Mouse (Mus musculus) cerebellum, adult 9-10 months (tissue): ENCODE results near the gene Ywhag.

Source experiments
- DNase-seq: peaks from one replicate; pipeline ENCODE4 v3.0.0; 2022

Ywhag gene

GRCm38 (mm10) chr5:135910813-135911212 is 23.6 kb downstream of the Ywhag start:
- DNase-seq: no peak

GRCm38 (mm10) chr5:135909646-135910045 is 24.8 kb downstream of the Ywhag start:
- DNase-seq: peak; percentile 33

GRCm38 (mm10) chr5:135908989-135909388 is 25.4 kb downstream of the Ywhag start:
- DNase-seq: peak; percentile 27

GRCm38 (mm10) chr5:135908185-135908584 is 26.2 kb downstream of the Ywhag start:
- DNase-seq: no peak

GRCm38 (mm10) chr5:135907256-135907655 is 27.2 kb downstream of the Ywhag start:
- DNase-seq: peak; percentile 34

GRCm38 (mm10) chr5:135906846-135907245 is 27.6 kb downstream of the Ywhag start:
- no peak for DNase-seq

GRCm38 (mm10) chr5:135905320-135906225 is 28.8 kb downstream of the Ywhag start:
- DNase-seq: peak; percentile 51

GRCm38 (mm10) chr5:135904259-135904658 is 30.2 kb downstream of the Ywhag start:
- DNase-seq: peak; percentile 45

GRCm38 (mm10) chr5:135903551-135904151 is 30.8 kb downstream of the Ywhag start:
- DNase-seq: peak; percentile 98

GRCm38 (mm10) chr5:135903058-135903457 is 31.4 kb downstream of the Ywhag start:
- no peak for DNase-seq

GRCm38 (mm10) chr5:135901354-135902095 is 32.9 kb downstream of the Ywhag start:
- peak; percentile 55 for DNase-seq

GRCm38 (mm10) chr5:135900701-135901100 is 33.7 kb downstream of the Ywhag start:
- DNase-seq: peak; percentile 43

- DNase-seq: peak; percentile 30
Observed at GRCm38 (mm10) chr5:135899833-135900232, 34.6 kb downstream of the Ywhag start.

- DNase-seq: no peak
Observed at GRCm38 (mm10) chr5:135898995-135899394, 35.4 kb downstream of the Ywhag start.

- peak; percentile 65 for DNase-seq
Observed at GRCm38 (mm10) chr5:135898028-135898427, 36.4 kb downstream of the Ywhag start.

GRCm38 (mm10) chr5:135894958-135895357 is 39.5 kb downstream of the Ywhag start:
- no peak for DNase-seq

GRCm38 (mm10) chr5:135892589-135893351 is 41.6 kb downstream of the Ywhag start:
- no peak for DNase-seq

GRCm38 (mm10) chr5:135890920-135891319 is 43.5 kb downstream of the Ywhag start:
- no peak for DNase-seq

GRCm38 (mm10) chr5:135890323-135890722 is 44.1 kb downstream of the Ywhag start:
- no peak for DNase-seq

- no peak for DNase-seq
Observed at GRCm38 (mm10) chr5:135888405-135889215, 45.8 kb downstream of the Ywhag start.

- no peak for DNase-seq
Observed at GRCm38 (mm10) chr5:135887675-135888102, 46.7 kb downstream of the Ywhag start, which contains the start of gene Hspb1. Gene Hspb1, plus strand, starts transcription at chr5:135887919.

- no peak for DNase-seq
Observed at GRCm38 (mm10) chr5:135884641-135885040, 49.8 kb downstream of the Ywhag start.
